Mouse (Mus musculus): Measurements from ENCODE around the gene Eif5a.
A peak's percentile ranks its signal among the peaks of the same experiment; 100 is the strongest.
"Not testable (repeated sequence)": the region's sequence is repeated elsewhere in the genome, so short reads cannot be mapped to it uniquely, and the experiment has no call there.

The Eif5a gene

GRCm38 (mm10) chr11:69945997-69946891, 24.5 kb upstream of the Eif5a start:
- no peak for DNase-seq

GRCm38 (mm10) chr11:69945216-69945615, 23.5 kb upstream of the Eif5a start:
- DNase-seq: no peak

DNA sequence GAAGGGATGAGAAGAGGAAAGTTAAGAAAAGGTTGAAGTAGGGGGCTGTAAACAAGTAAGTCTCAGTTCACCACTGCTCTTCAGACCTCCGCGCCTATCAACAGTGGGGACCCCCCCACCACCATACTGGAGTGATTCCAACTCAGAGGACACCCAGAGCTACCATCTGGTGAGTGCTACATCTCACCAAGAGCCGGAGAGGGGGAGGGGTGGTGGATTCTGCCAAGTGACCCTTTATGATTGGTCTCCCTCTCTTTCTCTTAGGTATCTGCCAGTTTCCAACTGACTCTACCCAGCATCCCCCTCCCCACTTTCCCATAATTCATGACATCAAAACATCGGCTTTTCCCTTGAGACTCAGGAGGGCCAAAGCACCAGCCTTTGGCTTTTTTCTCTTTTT, 19.2 kb upstream of the Eif5a start:
- no peak for DNase-seq

DNA sequence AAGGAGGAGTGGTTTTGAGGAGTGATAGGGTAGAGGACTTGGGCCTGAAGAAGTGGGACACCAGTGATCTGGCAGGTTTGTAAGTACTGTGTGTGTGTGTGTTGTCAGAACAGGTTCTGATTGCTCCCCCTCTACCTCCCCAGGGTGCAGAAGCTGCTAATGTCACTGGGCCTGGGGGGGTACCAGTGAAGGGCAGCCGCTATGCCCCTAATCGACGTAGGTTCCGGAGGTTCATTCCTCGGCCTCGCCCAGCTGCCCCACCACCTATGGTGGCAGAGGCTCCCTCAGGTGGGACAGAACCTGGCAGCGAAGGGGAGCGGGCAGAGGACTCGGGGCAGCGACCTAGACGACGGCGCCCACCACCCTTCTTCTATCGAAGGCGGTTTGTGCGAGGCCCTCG, 18.0 kb upstream of the Eif5a start:
- no peak for DNase-seq

DNA sequence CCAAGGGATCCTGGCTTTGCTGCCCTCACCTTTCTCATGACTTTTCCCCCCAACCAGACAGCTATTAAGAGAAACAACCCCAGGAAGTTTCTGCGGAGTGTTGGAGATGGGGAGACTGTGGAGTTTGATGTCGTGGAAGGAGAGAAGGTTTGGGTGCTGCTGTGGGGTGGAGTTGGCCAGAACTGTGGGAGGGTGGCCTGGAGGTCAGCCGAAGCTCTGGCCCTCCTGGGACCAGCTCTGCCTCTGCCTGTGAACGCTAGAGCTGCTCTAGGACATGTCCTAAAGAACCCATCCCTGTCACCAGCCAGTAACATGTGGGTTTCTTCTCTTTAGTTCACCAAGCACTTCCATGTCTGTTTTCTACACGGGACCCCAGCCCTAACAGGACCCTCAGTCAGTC, 17.4 kb upstream of the Eif5a start:
- DNase-seq: no peak

- no peak for DNase-seq
Observed at GRCm38 (mm10) chr11:69938401-69938979, 16.7 kb upstream of the Eif5a start.

GRCm38 (mm10) chr11:69937834-69938233, 16.1 kb upstream of the Eif5a start:
- DNase-seq: no peak

- DNase-seq: no peak
Observed at GRCm38 (mm10) chr11:69937385-69937784, 15.6 kb upstream of the Eif5a start.

DNA sequence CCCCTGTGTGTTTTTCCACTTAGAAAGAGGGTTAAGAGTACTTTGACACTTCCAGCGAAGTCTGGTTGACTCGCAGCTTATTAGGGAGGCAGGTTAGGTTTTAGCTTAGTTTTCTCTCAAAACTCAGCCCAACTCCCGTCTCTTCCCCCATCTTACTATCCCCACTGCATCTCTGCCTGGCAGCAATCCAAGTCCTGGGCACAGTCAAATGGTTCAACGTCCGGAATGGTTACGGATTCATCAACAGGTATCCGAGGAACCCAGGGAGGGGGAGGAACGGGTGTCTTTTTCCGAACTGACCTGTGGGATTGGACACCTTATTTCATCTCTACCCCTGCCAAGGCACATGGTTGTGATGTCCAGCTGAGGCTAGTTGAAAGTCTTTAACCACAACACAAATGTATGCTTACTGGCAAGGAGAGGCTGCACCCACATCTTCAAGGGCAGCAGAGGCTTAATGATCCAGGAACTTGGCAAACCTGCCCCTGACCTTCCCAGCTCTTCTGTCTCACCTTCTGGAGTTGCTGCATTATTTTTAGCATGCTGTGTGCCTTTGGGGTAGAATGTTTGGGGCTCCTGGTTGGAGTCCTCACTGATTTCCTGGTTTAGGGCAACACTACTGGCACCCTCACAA, 15.1 kb upstream of the Eif5a start:
- DNase-seq: no peak

DNA sequence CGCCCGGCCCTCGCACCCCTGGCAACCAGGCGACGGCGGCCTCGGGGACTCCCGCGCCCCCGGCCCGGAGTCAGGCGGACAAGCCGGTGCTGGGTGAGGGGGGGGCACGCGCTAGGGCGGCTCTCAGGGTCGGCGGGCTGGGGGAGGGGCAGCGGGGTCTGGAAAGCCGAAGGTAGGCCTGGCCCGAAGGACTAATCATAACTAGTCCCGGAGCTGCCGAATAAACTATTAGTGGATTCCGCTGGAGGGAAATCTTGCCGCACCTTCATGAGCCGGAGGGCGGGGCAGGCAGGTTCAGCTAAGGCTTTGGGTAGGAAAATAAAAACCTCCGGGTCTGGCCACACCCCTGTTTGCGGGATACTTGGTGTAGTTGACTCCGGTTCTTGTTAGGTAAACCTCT, 14.4 kb upstream of the Eif5a start:
- peak in 1 of 2 experiments; percentile 27 for DNase-seq

DNA sequence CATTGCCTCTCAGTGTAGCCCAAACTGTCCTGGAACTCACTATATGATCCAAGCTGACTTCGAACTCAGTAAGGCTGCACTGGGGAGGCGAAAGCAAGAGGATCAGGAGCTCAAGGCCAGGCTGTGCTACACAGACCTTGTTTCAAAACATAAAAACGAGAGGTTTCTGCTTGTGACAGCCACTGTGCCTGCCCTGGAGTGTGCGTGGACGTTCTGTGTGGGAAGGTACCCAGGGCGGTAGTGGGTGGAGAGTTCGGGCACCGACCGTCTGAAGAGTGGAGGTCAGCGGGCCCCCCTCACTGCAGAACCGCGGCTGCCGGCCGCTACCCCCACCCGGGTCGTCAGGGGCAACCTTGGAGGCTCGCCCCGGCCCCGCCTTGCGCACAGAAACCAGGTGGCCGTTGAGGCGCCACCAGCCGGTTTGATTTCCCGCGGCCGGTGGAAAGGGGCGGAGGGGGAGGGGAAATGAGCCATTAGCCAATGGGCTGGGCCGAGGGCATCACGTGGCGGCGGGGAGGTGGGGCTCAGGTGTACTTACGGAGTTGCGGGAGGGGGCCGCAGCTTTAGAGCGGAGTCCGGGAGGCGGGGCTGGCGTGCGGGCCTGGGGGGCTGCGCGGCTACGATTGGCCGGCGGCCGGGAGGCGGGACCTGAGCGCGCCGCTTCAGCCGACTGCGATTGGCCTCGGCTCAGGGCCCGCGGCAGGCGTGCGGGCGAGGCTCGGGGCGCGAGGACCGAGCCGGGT, 13.6 kb upstream of the Eif5a start, which contains the start of gene Ybx2:
TSS of gene Ybx2 (plus strand) at position 660 of the 743 bp plus-strand sequence.
- DNase-seq: peak; percentile 88 to 95

- DNase-seq: no peak
Observed at GRCm38 (mm10) chr11:69934681-69935080, 12.9 kb upstream of the Eif5a start.

GRCm38 (mm10) chr11:69934169-69934568, 12.4 kb upstream of the Eif5a start:
- DNase-seq: peak; percentile 86 to 92

DNA sequence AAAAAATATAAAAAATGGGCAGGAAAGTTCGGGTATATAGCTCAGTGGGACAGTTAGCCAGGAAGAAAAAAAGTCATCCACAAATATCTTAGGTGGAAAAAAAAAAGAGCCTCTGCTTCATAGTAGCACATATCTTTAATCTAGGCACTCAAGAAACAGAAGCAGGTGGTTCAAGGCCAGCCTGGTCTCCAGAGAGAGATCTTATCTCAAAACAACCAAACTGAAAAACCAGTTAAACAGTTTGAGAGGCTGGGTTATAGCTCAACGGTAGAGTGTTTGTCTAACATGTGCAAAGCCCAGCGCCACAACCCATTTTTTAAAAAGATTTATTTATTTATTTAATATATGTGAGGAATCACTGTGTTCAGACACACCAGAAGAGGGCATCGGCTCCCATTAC, 11.3 kb upstream of the Eif5a start:
- DNase-seq: no peak

- no peak for DNase-seq
Observed at GRCm38 (mm10) chr11:69932254-69932653, 10.5 kb upstream of the Eif5a start.

DNA sequence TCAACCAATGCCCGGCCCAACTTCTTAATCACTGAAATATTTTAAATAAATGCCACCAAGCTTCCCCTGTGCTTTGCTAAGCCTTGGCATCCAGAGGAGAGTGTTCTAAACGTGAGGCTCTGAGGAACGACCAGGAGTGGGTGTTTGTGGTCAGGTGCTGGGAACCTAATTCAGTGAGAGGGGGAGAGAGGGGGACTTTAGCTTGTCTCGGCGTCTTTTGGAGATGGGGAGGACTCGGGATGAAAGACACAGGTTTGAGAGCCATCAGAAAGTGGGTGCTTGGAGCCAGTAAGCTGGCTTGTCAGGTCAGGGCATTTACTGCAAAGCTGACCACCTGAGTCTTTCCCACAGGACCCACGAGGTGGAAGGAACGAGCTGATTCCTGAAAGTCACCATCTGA, 10.0 kb upstream of the Eif5a start:
- no peak for DNase-seq

DNA sequence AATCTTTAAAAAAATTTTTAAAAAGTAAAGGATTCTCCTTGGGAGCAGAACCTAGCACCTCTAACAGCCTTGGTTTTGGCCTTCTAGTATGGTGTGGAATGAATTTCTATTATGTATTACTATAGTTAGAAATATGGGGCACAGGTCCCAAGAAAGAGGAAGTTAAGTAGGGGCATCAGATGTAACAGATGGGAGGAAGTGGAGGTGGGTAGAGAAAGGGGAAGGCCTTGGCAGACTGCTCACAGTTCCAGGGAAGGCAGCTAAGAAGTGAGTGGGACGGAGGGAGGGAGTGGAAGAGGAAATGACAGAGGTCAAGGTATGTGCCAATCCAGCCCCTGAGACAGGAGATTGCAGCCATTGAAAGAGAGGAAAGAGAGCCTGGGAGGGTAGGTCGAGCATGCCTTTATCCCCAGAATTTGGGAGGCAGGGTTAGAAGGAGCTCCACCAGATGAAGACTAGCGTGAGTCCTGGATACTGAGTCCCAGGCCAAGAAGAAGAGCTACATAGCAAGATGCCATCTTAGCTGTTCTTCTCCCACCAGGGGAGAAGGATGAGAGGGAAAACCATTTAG, 9.3 kb upstream of the Eif5a start:
- no peak for DNase-seq

DNA sequence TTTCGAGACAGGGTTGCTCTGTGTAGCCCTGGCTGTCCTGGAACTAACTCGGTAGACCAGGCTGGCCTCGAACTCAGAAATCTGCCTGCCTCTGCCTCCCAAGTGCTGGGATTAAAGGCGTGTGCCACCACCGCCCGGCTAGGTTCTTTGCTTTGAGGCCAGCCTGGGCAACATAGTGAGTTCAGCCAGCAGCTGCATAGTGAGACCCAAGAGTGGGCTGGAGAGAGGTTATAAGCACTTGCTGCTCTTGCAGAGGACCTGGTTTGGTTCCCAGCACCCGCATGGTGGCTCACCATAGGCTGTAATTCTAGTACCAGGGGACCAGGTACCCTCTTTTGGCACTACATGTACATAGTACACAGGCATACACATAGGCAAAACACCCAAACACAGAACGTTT, 8.4 kb upstream of the Eif5a start:
- DNase-seq: not testable (repeated sequence)

GRCm38 (mm10) chr11:69929712-69930111, 8.0 kb upstream of the Eif5a start:
- no peak for DNase-seq

DNA sequence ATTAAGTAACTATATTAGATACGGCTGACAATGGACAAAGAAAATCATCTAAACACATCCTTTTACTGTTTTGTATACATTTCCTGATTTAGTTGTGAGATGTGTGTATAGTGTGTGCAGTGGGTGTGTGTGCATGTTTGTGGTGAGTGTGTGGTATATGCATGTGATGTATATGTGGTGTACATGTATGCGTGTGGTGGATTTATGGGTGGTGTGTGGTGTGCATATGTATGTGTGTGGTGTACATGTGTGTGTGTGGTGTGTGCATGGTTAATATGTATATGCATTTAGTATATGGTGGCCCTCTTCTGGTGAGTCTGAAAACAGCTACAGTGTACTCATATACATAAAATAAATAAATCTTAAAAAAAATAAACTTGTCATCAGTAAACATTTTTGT, 5.7 kb upstream of the Eif5a start:
- DNase-seq: no peak

DNA sequence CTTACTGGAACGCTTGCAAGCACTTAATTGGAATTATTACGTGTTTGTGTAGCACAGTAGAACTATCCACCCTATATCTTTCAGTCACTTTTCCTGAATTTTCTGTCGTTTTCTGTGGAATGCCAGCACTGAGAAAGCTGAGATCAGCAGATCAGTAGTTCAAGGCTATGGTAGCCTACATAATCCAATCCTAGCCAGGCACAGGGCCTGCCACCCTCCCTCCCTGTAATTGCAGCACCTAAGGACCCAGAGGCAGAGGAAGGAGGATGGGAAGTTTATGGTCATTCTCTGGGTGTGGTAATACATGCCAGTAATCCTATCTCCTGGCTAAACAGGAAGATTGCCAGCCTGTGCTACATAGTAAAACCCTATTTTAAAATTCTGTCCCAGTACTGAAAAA, 1.0 kb upstream of the Eif5a start:
- no peak for DNase-seq

- DNase-seq: no peak
Observed at GRCm38 (mm10) chr11:69922012-69922756, 426 bp upstream of the Eif5a start.
